ENCODE assay signal across 8 mouse cellular contexts in the genomic region with DNA sequence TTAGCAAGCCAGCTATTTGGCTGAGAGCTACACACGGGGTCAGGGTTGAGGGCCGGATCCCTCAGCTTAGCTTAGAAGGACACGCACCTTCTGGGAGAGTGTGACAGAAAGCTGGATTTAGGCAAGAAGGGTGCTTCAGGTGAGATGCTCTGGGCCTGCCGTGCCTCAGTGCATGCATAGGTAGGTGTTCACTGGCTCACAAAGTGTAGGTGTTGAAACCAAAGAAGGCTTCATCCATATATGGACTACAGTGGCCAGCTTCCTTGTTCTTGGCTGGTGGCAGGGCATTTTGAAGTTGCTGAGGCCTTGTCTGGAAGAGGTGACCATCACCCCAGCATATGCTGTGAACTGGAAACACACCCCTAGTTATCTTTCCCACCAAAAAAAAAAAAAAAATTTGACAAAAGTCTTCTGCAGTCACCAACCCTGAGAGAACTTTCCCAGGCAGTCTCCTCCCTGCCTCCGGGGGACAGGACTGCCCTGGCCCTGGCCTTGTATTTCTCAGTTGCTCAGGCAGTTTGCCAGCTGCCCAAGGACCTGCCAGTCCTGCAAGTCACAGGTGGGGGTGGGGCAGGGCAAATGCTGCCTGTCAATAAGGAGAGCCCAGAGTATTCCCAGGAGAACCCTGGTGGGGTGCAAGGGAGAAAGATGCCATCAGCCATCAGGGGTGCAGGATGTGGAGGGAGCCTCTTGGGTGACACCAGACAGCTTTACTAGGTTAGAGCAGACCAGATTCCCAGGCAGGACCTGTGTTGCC. TPM values are rescaled to one million over a fixed set of nuclear protein-coding genes. Genes with fewer than 3 reads are reported as not detected.
DNase-seq lines count a peak whose midpoint lies in the region; ATAC-seq lines count a peak whose summit lies in the region.

No protein-coding gene starts in this region.

- peaks cover 34% of the 10 kb centered on the region for H3K4me1 ChIP-seq in embryonic facial prominence, embryonic 14.5 days (ENCODE audit: control insufficient read depth, insufficient read depth, low read length)
- H3K4me1 ChIP-seq in heart, embryonic 15.5 days (replicated peaks) = peaks cover 47% of the 10 kb centered on the region

- peak overlapping the region; percentile 100 for H3K27ac ChIP-seq in embryonic facial prominence, embryonic 14.5 days (replicated peaks; ENCODE audit: low read depth, low read length)
- peak overlapping the region; percentile 100 for H3K27ac ChIP-seq in heart, embryonic 15.5 days

- peak overlapping the region; percentile 100; the same call in 1 of the 2 replicates for H3K9ac ChIP-seq in embryonic facial prominence, embryonic 14.5 days (ENCODE audit: low read depth, low read length)
- peak overlapping the region; percentile 68 for H3K9ac ChIP-seq in heart, embryonic 15.5 days

- H3K9me3 ChIP-seq in embryonic facial prominence, embryonic 14.5 days (ENCODE audit: control insufficient read depth, low read length) = no peaks in the 10 kb centered on the region
- H3K9me3 ChIP-seq in heart, embryonic 15.5 days (replicated peaks) = no peaks in the 10 kb centered on the region

- H3K27me3 ChIP-seq in embryonic facial prominence, embryonic 14.5 days (replicated peaks; ENCODE audit: control insufficient read depth, insufficient read depth, low read length) = no peaks in the 10 kb centered on the region
- no peaks in the 10 kb centered on the region for H3K27me3 ChIP-seq in heart, embryonic 15.5 days

- H3K4me2 ChIP-seq in embryonic facial prominence, embryonic 14.5 days (ENCODE audit: low read depth, low read length) = peak overlapping the region; percentile 90
- H3K4me2 ChIP-seq in heart, embryonic 15.5 days = peak overlapping the region; percentile 78

- H3K36me3 ChIP-seq in embryonic facial prominence, embryonic 14.5 days (ENCODE audit: control insufficient read depth, insufficient read depth, low read length) = peaks cover 26% of the 10 kb centered on the region
- H3K36me3 ChIP-seq in heart, embryonic 15.5 days = peaks cover 16% of the 10 kb centered on the region

- DNase-seq in B cell, adult 2 months = peak; percentile 12 to 35
- peak; percentile 56 for DNase-seq in Muller cell, postnatal 12 days (ENCODE audit: inconsistent ontology term)
- peak; percentile 69 for DNase-seq in embryonic facial prominence, embryonic 14.5 days (ENCODE audit: low spot score)
- DNase-seq in kidney, postnatal 10 days = peak; percentile 88
- DNase-seq in lung, postnatal 4 days = peak; percentile 82 to 87
- DNase-seq in testis, postnatal 10 days (ENCODE audit: low spot score) = peak; percentile 89
- DNase-seq in right cerebral cortex, adult 2 months (ENCODE audit: low spot score in 2 of 2) = no peak

- peak overlapping the region; percentile 100 for H3K4me3 ChIP-seq in embryonic facial prominence, embryonic 14.5 days (ENCODE audit: low read depth, low read length)
- peak overlapping the region; percentile 96 for H3K4me3 ChIP-seq in heart, embryonic 15.5 days

- no peak for ATAC-seq in embryonic facial prominence, embryonic 14.5 days (ENCODE audit: low read depth)
- ATAC-seq in heart, embryonic 15.5 days (replicated peaks; ENCODE audit: insufficient number of reproducible peaks, insufficient read depth, low FRiP score, low read depth) = no peak

- 69% methylated on average over 5 of the region's 5 CpGs for WGBS in embryonic facial prominence, embryonic 14.5 days
- 31% methylated on average over 5 of the region's 5 CpGs for WGBS in heart, embryonic 15.5 days

RNA-seq across cellular contexts. Expression of a gene that starts 1.4 kb away (rescaled TPM):
- polyA plus RNA-seq in embryonic facial prominence, embryonic 14.5 days (2014; fragmentation: Nextera tagmentation; extraction: Ambion mirVana) = 12,527 and 12,883 TPM in 2 replicates
- polyA plus RNA-seq in heart, embryonic 15.5 days (2015; fragmentation: Nextera tagmentation; extraction: Ambion mirVana) = 5,943 and 6,493 TPM in 2 replicates

RNA-seq across cellular contexts. Expression of a gene that starts 12.8 kb away (rescaled TPM):
- polyA plus RNA-seq in embryonic facial prominence, embryonic 14.5 days (2014; fragmentation: Nextera tagmentation; extraction: Ambion mirVana) = 9.2 and 9.4 TPM in 2 replicates
- 7.7 and 9.9 TPM in 2 replicates for polyA plus RNA-seq in heart, embryonic 15.5 days (2015; fragmentation: Nextera tagmentation; extraction: Ambion mirVana)

RNA-seq across cellular contexts. Expression of a gene that starts 52.2 kb away (rescaled TPM):
- 338 and 413 TPM in 2 replicates for polyA plus RNA-seq in embryonic facial prominence, embryonic 14.5 days (2014; fragmentation: Nextera tagmentation; extraction: Ambion mirVana)
- polyA plus RNA-seq in heart, embryonic 15.5 days (2015; fragmentation: Nextera tagmentation; extraction: Ambion mirVana) = 108 and 137 TPM in 2 replicates

Comparison
In these comparisons a context has a peak if more than half of its experiments do, and no peak if none do; other contexts are left out.
1. DNase-seq: peak in B cell, adult 2 months (2 of 2), Muller cell, postnatal 12 days (single experiment), embryonic facial prominence, embryonic 14.5 days (single experiment), kidney, postnatal 10 days (single experiment), lung, postnatal 4 days (2 of 2) and testis, postnatal 10 days (single experiment); none in right cerebral cortex, adult 2 months (0 of 2).